Mouse (Mus musculus) retina, embryonic 14.5 days (tissue): ENCODE data around the gene Gtse1.
"Not testable (repeated sequence)": the region's sequence is repeated elsewhere in the genome, so short reads cannot be mapped to it uniquely, and the experiment has no call there.

Source experiments
- DNase-seq: peaks from one replicate; pipeline ENCODE4 v3.0.0-alpha.2; 2015; ENCODE audit warnings: low spot score

The Gtse1 gene

GRCm38 (mm10) chr15:85859490-85860031 lies at the start of gene Gtse1:
Gene Gtse1 (plus strand): TSS chr15:85859745.
- DNase-seq, result peak; percentile 98

GRCm38 (mm10) chr15:85810462-85810805 lies 49.1 kb upstream of the Gtse1 start:
- DNase-seq, result no peak

GRCm38 (mm10) chr15:85810806-85811521 lies 48.6 kb upstream of the Gtse1 start:
- DNase-seq, result peak; percentile 53

GRCm38 (mm10) chr15:85811535-85812277 lies 47.8 kb upstream of the Gtse1 start, which contains the start of gene Cdpf1:
Gene Cdpf1 (minus strand): TSS chr15:85811697.
- DNase-seq, result peak; percentile 100

GRCm38 (mm10) chr15:85813428-85813827 lies 46.1 kb upstream of the Gtse1 start:
- no peak for DNase-seq

GRCm38 (mm10) chr15:85821203-85822010 lies 38.1 kb upstream of the Gtse1 start, which contains the start of gene Pkdrej:
Gene Pkdrej (minus strand): TSS chr15:85821734.
- DNase-seq, result peak; percentile 46

- DNase-seq, result peak; percentile 34
These were observed 37.6 kb upstream of the Gtse1 start for GRCm38 (mm10) chr15:85822011-85822359.

- DNase-seq, result no peak
These were observed 32.9 kb upstream of the Gtse1 start for GRCm38 (mm10) chr15:85826676-85827075.

GRCm38 (mm10) chr15:85828071-85828470 lies 31.5 kb upstream of the Gtse1 start:
- no peak for DNase-seq

GRCm38 (mm10) chr15:85829470-85829869 lies 30.1 kb upstream of the Gtse1 start:
- no peak for DNase-seq

GRCm38 (mm10) chr15:85831954-85832590 lies 27.5 kb upstream of the Gtse1 start, which contains the start of gene Ttc38:
Gene Ttc38 (plus strand): TSS chr15:85832306.
- peak; percentile 80 for DNase-seq

- DNase-seq, result no peak
These were observed 26.9 kb upstream of the Gtse1 start for GRCm38 (mm10) chr15:85832599-85832998.

- no peak for DNase-seq
These were observed 24.2 kb upstream of the Gtse1 start for GRCm38 (mm10) chr15:85835335-85835734.

- DNase-seq, result no peak
These were observed 22.7 kb upstream of the Gtse1 start for GRCm38 (mm10) chr15:85836887-85837286.

- peak; percentile 63 for DNase-seq
These were observed 18.6 kb upstream of the Gtse1 start for GRCm38 (mm10) chr15:85840983-85841382.

- DNase-seq, result no peak
These were observed 17.7 kb upstream of the Gtse1 start for GRCm38 (mm10) chr15:85841796-85842360.

GRCm38 (mm10) chr15:85845071-85845470 lies 14.5 kb upstream of the Gtse1 start:
- no peak for DNase-seq

GRCm38 (mm10) chr15:85851656-85852392 lies 7.7 kb upstream of the Gtse1 start:
- DNase-seq, result no peak

- no peak for DNase-seq
These were observed 510 bp upstream of the Gtse1 start for GRCm38 (mm10) chr15:85858980-85859489.

- DNase-seq, result not testable (repeated sequence)
These were observed 6.4 kb downstream of the Gtse1 start for GRCm38 (mm10) chr15:85865913-85866312.
